Mouse (Mus musculus) midbrain, embryonic 16.5 days (tissue): ENCODE measurements at regions not wholly inside any gene's neighbourhood (a gene's known extent, or its start where the extent isn't known, plus 50 kb on each side); places are given as distances from the start of the nearest gene placed in this dataset.

Experiments used
- ATAC-seq: fragments of 200-750 bp; cut with Nextera tagmentation; 2 replicates; pipeline ENCODE4 v1.8.0; 2017; ENCODE audit warnings: moderate TSS enrichment
- H3K27ac ChIP-seq: fragments of 300-500 bp; sonication (generic); 2 replicates; pipeline ENCODE4 v1.5.1; 2014; ENCODE audit warnings: mild to moderate bottlenecking, low read length, mixed read lengths
- H3K27me3 ChIP-seq: fragments of 300-500 bp; sonication (generic); 2 replicates; pipeline ENCODE4 v1.6.1; 2014; ENCODE audit warnings: low read depth, low read length, mixed read lengths; ENCODE audit not compliant: control insufficient read depth, insufficient read depth
- H3K36me3 ChIP-seq: fragments of 300-500 bp; sonication (generic); 2 replicates; pipeline ENCODE4 v1.6.1; 2014; ENCODE audit warnings: mild to moderate bottlenecking, low read length, moderate library complexity, mixed read lengths; ENCODE audit not compliant: control insufficient read depth, insufficient read depth
- H3K4me1 ChIP-seq: fragments of 300-500 bp; sonication (generic); 2 replicates; pipeline ENCODE4 v1.6.1; 2014; ENCODE audit warnings: mild to moderate bottlenecking, low read length, mixed read lengths; ENCODE audit not compliant: control insufficient read depth, insufficient read depth
- H3K4me2 ChIP-seq: fragments of 300-500 bp; sonication (generic); 2 replicates; pipeline ENCODE4 v1.6.1; 2014; ENCODE audit warnings: mild to moderate bottlenecking, low read length, mixed read lengths
- H3K4me3 ChIP-seq: fragments of 300-500 bp; sonication (generic); 2 replicates; pipeline ENCODE4 v1.5.1; 2014; ENCODE audit warnings: low read depth, mild to moderate bottlenecking, low read length, moderate library complexity, mixed read lengths
- H3K9ac ChIP-seq: fragments of 300-500 bp; sonication (generic); 2 replicates; pipeline ENCODE4 v1.6.1; 2014; ENCODE audit warnings: low read depth, low read length, mixed read lengths
- H3K9me3 ChIP-seq: fragments of 300-500 bp; sonication (generic); replicated peaks from 2 replicates; pipeline ENCODE4 v1.6.1; 2014; ENCODE audit warnings: mild to moderate bottlenecking, low read length, mixed read lengths; ENCODE audit not compliant: control insufficient read depth, poor library complexity, severe bottlenecking
- WGBS: fragments of 180-500 bp; shearing (Covaris S2); extraction: QIAGEN DNeasy Blood & Tissue Kit; methylation state at CpG from one replicate; pipeline ENCODE4 v1.1.7; 2014; 5-methylcytosine and 5-hydroxymethylcytosine counted together

- H3K9me3 ChIP-seq, result no peaks in the 10 kb centered on the region
- no peaks in the 10 kb centered on the region for H3K36me3 ChIP-seq
- no peak overlapping the region for H3K4me3 ChIP-seq
- H3K27me3 ChIP-seq, result no peaks in the 10 kb centered on the region
- no peak overlapping the region for H3K27ac ChIP-seq
- peaks cover 7% of the 10 kb centered on the region; the same call in 1 of the 2 replicates for H3K4me1 ChIP-seq
- ATAC-seq, result peak; percentile 85
- H3K9ac ChIP-seq, result no peak overlapping the region
- H3K4me2 ChIP-seq, result no peak overlapping the region
- 34% methylated on average over 14 of the region's 14 CpGs for WGBS
These were observed 843.1 kb upstream of the Car8 start for GRCm38 (mm10) chr4:9081701-9082562.

- no peak for ATAC-seq
- Histone ChIP-seq H3K9ac (no peak overlapping the region), H3K27ac (no peak overlapping the region), H3K4me1 (peaks cover 7% of the 10 kb centered on the region; the same call in 1 of the 2 replicates), H3K9me3 (no peaks in the 10 kb centered on the region), H3K4me2 (no peak overlapping the region), H3K4me3 (no peak overlapping the region), H3K27me3 (no peaks in the 10 kb centered on the region), H3K36me3 (no peaks in the 10 kb centered on the region)
- 63% methylated on average over 15 of the region's 15 CpGs for WGBS
These were observed 842.1 kb upstream of the Car8 start for GRCm38 (mm10) chr4:9080821-9081493.

- WGBS, result 32% methylated on average over 4 of the region's 4 CpGs
- H3K4me1 ChIP-seq, result peaks cover 7% of the 10 kb centered on the region; the same call in 1 of the 2 replicates
- no peak for ATAC-seq
These were observed 841.0 kb upstream of the Car8 start for GRCm38 (mm10) chr4:9079828-9080245.

GRCm38 (mm10) chr4:9074447-9074846 is 835.6 kb upstream of the Car8 start:
- ATAC-seq, result no peak
- WGBS, result 43% methylated on average over 2 of the region's 2 CpGs
- Histone ChIP-seq H3K27ac (no peak overlapping the region), H3K4me3 (no peak overlapping the region), H3K27me3 (no peaks in the 10 kb centered on the region), H3K9ac (no peak overlapping the region), H3K36me3 (no peaks in the 10 kb centered on the region), H3K4me2 (no peak overlapping the region), H3K9me3 (no peaks in the 10 kb centered on the region), H3K4me1 (no peaks in the 10 kb centered on the region)

More at GRCm38 (mm10) chr4:9079828-9080245, 841.0 kb upstream of the Car8 start:
- H3K36me3 ChIP-seq, result no peaks in the 10 kb centered on the region
- no peaks in the 10 kb centered on the region for H3K27me3 ChIP-seq
- no peak overlapping the region for H3K4me3 ChIP-seq
- no peak overlapping the region for H3K9ac ChIP-seq
- no peak overlapping the region for H3K4me2 ChIP-seq
- H3K9me3 ChIP-seq, result no peaks in the 10 kb centered on the region
- no peak overlapping the region for H3K27ac ChIP-seq

- Histone ChIP-seq H3K36me3 (no peaks in the 10 kb centered on the region), H3K4me1 (no peaks in the 10 kb centered on the region), H3K9me3 (no peaks in the 10 kb centered on the region), H3K9ac (no peak overlapping the region), H3K4me2 (no peak overlapping the region), H3K27me3 (no peaks in the 10 kb centered on the region), H3K4me3 (no peak overlapping the region), H3K27ac (no peak overlapping the region)
- WGBS, result 53% methylated on average over 8 of the region's 8 CpGs
- no peak for ATAC-seq
These were observed 835.0 kb upstream of the Car8 start for GRCm38 (mm10) chr4:9073736-9074428.

GRCm38 (mm10) chr4:9072321-9072720 is 833.5 kb upstream of the Car8 start:
- no peaks in the 10 kb centered on the region for H3K9me3 ChIP-seq
- H3K36me3 ChIP-seq, result no peaks in the 10 kb centered on the region
- WGBS, result 80% methylated on average over 5 of the region's 5 CpGs
- no peak overlapping the region for H3K4me2 ChIP-seq
- no peak overlapping the region for H3K27ac ChIP-seq
- no peak overlapping the region for H3K9ac ChIP-seq
- no peaks in the 10 kb centered on the region for H3K27me3 ChIP-seq
- ATAC-seq, result no peak
- H3K4me3 ChIP-seq, result no peak overlapping the region
- no peaks in the 10 kb centered on the region for H3K4me1 ChIP-seq

GRCm38 (mm10) chr4:9067874-9068273 is 829.0 kb upstream of the Car8 start:
- no peak overlapping the region for H3K27ac ChIP-seq
- no peaks in the 10 kb centered on the region for H3K36me3 ChIP-seq
- H3K9ac ChIP-seq, result no peak overlapping the region
- no peaks in the 10 kb centered on the region for H3K27me3 ChIP-seq
- H3K4me3 ChIP-seq, result no peak overlapping the region
- no peaks in the 10 kb centered on the region for H3K4me1 ChIP-seq
- no peaks in the 10 kb centered on the region for H3K9me3 ChIP-seq
- no peak overlapping the region for H3K4me2 ChIP-seq
- ATAC-seq, result no peak
- WGBS, result 73% methylated on average over 2 of the region's 2 CpGs

- ATAC-seq, result no peak
- 66% methylated on average over 10 of the region's 10 CpGs for WGBS
These were observed 827.4 kb upstream of the Car8 start for GRCm38 (mm10) chr4:9065981-9066815.

More at GRCm38 (mm10) chr4:9065981-9066815, 827.4 kb upstream of the Car8 start:
- Histone ChIP-seq H3K36me3 (no peaks in the 10 kb centered on the region), H3K4me1 (no peaks in the 10 kb centered on the region), H3K27me3 (no peaks in the 10 kb centered on the region), H3K4me2 (no peak overlapping the region), H3K9ac (no peak overlapping the region), H3K4me3 (no peak overlapping the region), H3K27ac (no peak overlapping the region), H3K9me3 (no peaks in the 10 kb centered on the region)
